Mouse (Mus musculus) heart, postnatal 0 days (tissue): ENCODE measurements at regions not wholly inside any gene's neighbourhood (a gene's known extent, or its start where the extent isn't known, plus 50 kb on each side); places are given as distances from the start of the nearest gene placed in this dataset.

Experiments
- ATAC-seq: fragments of 200-750 bp; cut with Nextera tagmentation; 2 replicates; pipeline ENCODE4 v1.8.0; 2017; ENCODE audit warnings: low read depth, moderate number of reproducible peaks, moderate library complexity; ENCODE audit not compliant: insufficient read depth
- DNase-seq: peaks from one replicate; pipeline ENCODE4 v3.0.0-alpha.2; 2016; ENCODE audit warnings: low spot score
- H3K27ac ChIP-seq: fragments of 300-500 bp; sonication (generic); 2 replicates; pipeline ENCODE4 v1.5.1; 2014; ENCODE audit warnings: low read depth, mild to moderate bottlenecking
- H3K27me3 ChIP-seq: fragments of 300-500 bp; sonication (generic); 2 replicates; pipeline ENCODE4 v1.6.1; 2014; ENCODE audit warnings: low read length, mixed read lengths; ENCODE audit not compliant: control insufficient read depth, insufficient read depth
- H3K36me3 ChIP-seq: fragments of 300-500 bp; sonication (generic); replicated peaks from 2 replicates; pipeline ENCODE4 v1.6.1; 2014; ENCODE audit warnings: low read length, mixed read lengths; ENCODE audit not compliant: control insufficient read depth, insufficient read depth
- H3K4me1 ChIP-seq: fragments of 300-500 bp; sonication (generic); 2 replicates; pipeline ENCODE4 v1.6.1; 2014; ENCODE audit warnings: antibody characterized with exemption; ENCODE audit not compliant: control insufficient read depth, insufficient read depth
- H3K4me2 ChIP-seq: fragments of 300-500 bp; sonication (generic); 2 replicates; pipeline ENCODE4 v1.6.1; 2014; ENCODE audit warnings: low read depth, mild to moderate bottlenecking, low read length, moderate library complexity
- H3K4me3 ChIP-seq: fragments of 300-500 bp; sonication (generic); 2 replicates; pipeline ENCODE4 v1.5.1; 2014; ENCODE audit warnings: low read depth, low read length
- H3K9ac ChIP-seq: fragments of 300-500 bp; sonication (generic); replicated peaks from 2 replicates; pipeline ENCODE4 v1.6.1; 2014; ENCODE audit warnings: low read depth, low read length, mixed read lengths
- H3K9me3 ChIP-seq: fragments of 300-500 bp; sonication (generic); replicated peaks from 2 replicates; pipeline ENCODE4 v1.6.1; 2016; ENCODE audit warnings: low read length; ENCODE audit not compliant: control insufficient read depth
- CTCF ChIP-seq: IDR thresholded peaks from 2 replicates; pipeline ENCODE4 v1.5.1; 2016; ENCODE audit warnings: antibody characterized with exemption, control low read depth, low read depth
- EP300 ChIP-seq: IDR thresholded peaks from 2 replicates; pipeline ENCODE4 v1.6.1; 2016; ENCODE audit warnings: antibody characterized with exemption, low read depth
- WGBS: fragments of 180-500 bp; shearing (Covaris S2); extraction: QIAGEN DNeasy Blood & Tissue Kit; methylation state at CpG from one replicate; pipeline ENCODE4 v1.1.7; 2014; 5-methylcytosine and 5-hydroxymethylcytosine counted together

GRCm38 (mm10) chr15:96031085-96031780 is 240.6 kb downstream of the Ano6 start:
- Histone ChIP-seq H3K4me3 (no peak overlapping the region), H3K9ac (no peak overlapping the region), H3K27ac (no peak overlapping the region), H3K27me3 (no peaks in the 10 kb centered on the region), H3K4me1 (0 out of 2 replicates have a peak, but pooled peaks cover 2% of the 10 kb centered on the region), H3K36me3 (no peaks in the 10 kb centered on the region), H3K9me3 (no peaks in the 10 kb centered on the region), H3K4me2 (no peak overlapping the region)
- WGBS: 67% methylated on average over 8 of the region's 8 CpGs
- DNase-seq (no peak), ATAC-seq (no peak)
- TF ChIP-seq EP300 (no peak), CTCF (no peak)

- H3K27me3 ChIP-seq: no peaks in the 10 kb centered on the region
- H3K4me2 ChIP-seq: no peak overlapping the region
- DNase-seq (peak; percentile 16), ATAC-seq (peak; percentile 11; the same call in 1 of the 2 replicates)
- 47% methylated on average over 12 of the region's 12 CpGs for WGBS
- no peaks in the 10 kb centered on the region for H3K9me3 ChIP-seq
- no peak overlapping the region for H3K27ac ChIP-seq
- no peak overlapping the region for H3K4me3 ChIP-seq
- H3K4me1 ChIP-seq: 0 out of 2 replicates have a peak, but pooled peaks cover 2% of the 10 kb centered on the region
- H3K9ac ChIP-seq: no peak overlapping the region
- H3K36me3 ChIP-seq: no peaks in the 10 kb centered on the region
- TF ChIP-seq CTCF (no peak), EP300 (no peak)
Observed at GRCm38 (mm10) chr15:96035273-96035672, 244.6 kb downstream of the Ano6 start.

GRCm38 (mm10) chr15:96045561-96045960 is 241.8 kb upstream of the Arid2 start:
- Histone ChIP-seq H3K9ac (no peak overlapping the region), H3K4me2 (no peak overlapping the region), H3K27me3 (no peaks in the 10 kb centered on the region), H3K36me3 (no peaks in the 10 kb centered on the region), H3K4me3 (no peak overlapping the region), H3K4me1 (no peaks in the 10 kb centered on the region), H3K9me3 (no peaks in the 10 kb centered on the region), H3K27ac (no peak overlapping the region)
- 50% methylated on average over 3 of the region's 3 CpGs for WGBS
- ATAC-seq (no peak), DNase-seq (no peak)
- TF ChIP-seq EP300 (no peak), CTCF (no peak)

- H3K4me2 ChIP-seq: no peak overlapping the region
- DNase-seq: no peak
- no peak for TF ChIP-seq CTCF
- no peak for TF ChIP-seq EP300
- WGBS: 89% methylated on average over 5 of the region's 5 CpGs
- no peak for ATAC-seq
- H3K36me3 ChIP-seq: no peaks in the 10 kb centered on the region
- no peak overlapping the region for H3K4me3 ChIP-seq
- H3K4me1 ChIP-seq: no peaks in the 10 kb centered on the region
- no peak overlapping the region for H3K27ac ChIP-seq
- no peaks in the 10 kb centered on the region for H3K27me3 ChIP-seq
- no peaks in the 10 kb centered on the region for H3K9me3 ChIP-seq
- H3K9ac ChIP-seq: no peak overlapping the region
Observed at GRCm38 (mm10) chr15:96046651-96047050, 240.7 kb upstream of the Arid2 start.

GRCm38 (mm10) chr15:96050416-96050815 is 236.9 kb upstream of the Arid2 start:
- WGBS: 58% methylated on average over 4 of the region's 4 CpGs
- H3K36me3 ChIP-seq: no peaks in the 10 kb centered on the region
- TF ChIP-seq CTCF: no peak
- TF ChIP-seq EP300: no peak
- H3K4me2 ChIP-seq: no peak overlapping the region
- no peak for ATAC-seq
- H3K9ac ChIP-seq: no peak overlapping the region
- no peak overlapping the region for H3K27ac ChIP-seq
- H3K27me3 ChIP-seq: no peaks in the 10 kb centered on the region
- no peak overlapping the region for H3K4me3 ChIP-seq
- no peak for DNase-seq
- H3K9me3 ChIP-seq: peaks cover 6% of the 10 kb centered on the region; the same call in 1 of the 2 replicates
- H3K4me1 ChIP-seq: no peaks in the 10 kb centered on the region

- Histone ChIP-seq H3K27me3 (no peaks in the 10 kb centered on the region), H3K9ac (no peak overlapping the region), H3K27ac (no peak overlapping the region), H3K36me3 (no peaks in the 10 kb centered on the region), H3K4me1 (no peaks in the 10 kb centered on the region), H3K4me3 (no peak overlapping the region), H3K4me2 (no peak overlapping the region), H3K9me3 (peaks cover 6% of the 10 kb centered on the region; the same call in 1 of the 2 replicates)
- no peak for ATAC-seq
- no peak for TF ChIP-seq CTCF
- TF ChIP-seq EP300: no peak
- WGBS: 68% methylated on average over 5 of the region's 5 CpGs
- DNase-seq: no peak
Observed at GRCm38 (mm10) chr15:96052586-96052985, 234.7 kb upstream of the Arid2 start.
